Mouse (Mus musculus) layer of hippocampus, adult 9-10 months (tissue): ENCODE data around the gene Zfp30.

Experiments used
- DNase-seq: peaks from one replicate; pipeline ENCODE4 v3.0.0; 2022; ENCODE audit warnings: low spot score

The Zfp30 gene

GRCm38 (mm10) chr7:29829804-29830203, 46.0 kb downstream of the Zfp30 start:
- no peak for DNase-seq

GRCm38 (mm10) chr7:29836816-29837215, 53.0 kb downstream of the Zfp30 start:
- no peak for DNase-seq

- no peak for DNase-seq
Measured at GRCm38 (mm10) chr7:29839256-29839655, 55.5 kb downstream of the Zfp30 start.

- DNase-seq: no peak
Measured at GRCm38 (mm10) chr7:29842105-29842504, 58.3 kb downstream of the Zfp30 start.
